Mouse (Mus musculus) MEL (cell line): ENCODE measurements around the gene Bcl3. TPM values are rescaled to one million over a fixed set of nuclear protein-coding genes. Genes with fewer than 3 reads are reported as not detected.

Experiments used
- DNase-seq: peaks from one replicate; pipeline ENCODE4 v3.0.0; 2011; ENCODE audit warnings: low read depth, low spot score
- H3K27ac ChIP-seq: 2 replicates; pipeline ENCODE4 v1.5.1; 2012; ENCODE audit warnings: low read depth, mild to moderate bottlenecking, control low read depth, low read length, moderate library complexity; ENCODE audit not compliant: control insufficient read depth
- H3K27me3 ChIP-seq, 2 experiments: fragments of 150-350 bp in 1 of 2; sonication (generic) in 1 of 2; 2 replicates each; pipeline ENCODE4 v1.6.1; 2012; ENCODE audit warnings: low read length in 2 of 2, mild to moderate bottlenecking in 2 of 2, improper control_type of control experiment in 1 of 2, moderate library complexity in 1 of 2; ENCODE audit not compliant: insufficient read depth in 2 of 2, control insufficient read depth in 1 of 2
- H3K36me3 ChIP-seq, 2 experiments: 2 replicates each; pipeline ENCODE4 v1.6.1; 2012 to 2014; ENCODE audit warnings: low read length in 2 of 2, improper control_type of control experiment in 1 of 2, inconsistent platforms in 1 of 2, mild to moderate bottlenecking in 1 of 2; ENCODE audit not compliant: insufficient read depth in 2 of 2, control insufficient read depth in 1 of 2
- H3K4me1 ChIP-seq, 2 experiments: fragments of 150-350 bp in 1 of 2; sonication (generic) in 1 of 2; 2 replicates each; pipeline ENCODE4 v1.6.1; 2012; ENCODE audit warnings: low read length in 2 of 2, improper control_type of control experiment in 1 of 2, mild to moderate bottlenecking in 1 of 2; ENCODE audit not compliant: insufficient read depth in 2 of 2, control insufficient read depth in 1 of 2
- H3K4me3 ChIP-seq, 2 experiments: fragments of 150-350 bp in 1 of 2; sonication (generic) in 1 of 2; 2 replicates each; pipeline ENCODE4 v1.5.1; 2012; ENCODE audit warnings: low read depth in 2 of 2, low read length in 2 of 2, mild to moderate bottlenecking in 2 of 2, moderate library complexity in 2 of 2, control low read depth in 1 of 2, improper control_type of control experiment in 1 of 2; ENCODE audit not compliant: control insufficient read depth in 1 of 2, insufficient read depth in 1 of 2
- H3K79me2 ChIP-seq: 2 replicates; pipeline ENCODE4 v1.6.1; 2012; ENCODE audit warnings: mild to moderate bottlenecking, low read length, moderate library complexity; ENCODE audit not compliant: control insufficient read depth, poor library complexity, insufficient read depth
- H3K9ac ChIP-seq: 2 replicates; pipeline ENCODE4 v1.6.1; 2012; ENCODE audit warnings: low read depth, mild to moderate bottlenecking, control low read depth, low read length, moderate library complexity; ENCODE audit not compliant: control insufficient read depth, poor library complexity, severe bottlenecking
- H3K9me3 ChIP-seq: fragments of 150-350 bp; sonication (generic); replicated peaks from 2 replicates; pipeline ENCODE4 v1.6.1; 2012; ENCODE audit warnings: mild to moderate bottlenecking, low read length, improper control_type of control experiment, moderate library complexity; ENCODE audit not compliant: insufficient read depth
- CHD2 ChIP-seq: IDR thresholded peaks from 2 replicates; pipeline ENCODE4 v1.6.1; 2011; ENCODE audit warnings: low read length, improper control_type of control experiment
- E2F4 ChIP-seq: IDR thresholded peaks from 2 replicates; pipeline ENCODE4 v1.6.1; 2011; ENCODE audit warnings: low read depth, low read length, improper control_type of control experiment, borderline replicate concordance
- ELF1 ChIP-seq: IDR thresholded peaks from 2 replicates; pipeline ENCODE4 v1.6.1; 2014; ENCODE audit warnings: low read depth, mild to moderate bottlenecking, inconsistent platforms, low read length, improper control_type of control experiment, moderate library complexity
- EP300 ChIP-seq, 2 experiments: IDR thresholded peaks; 2 replicates each; pipeline ENCODE4 v1.6.1; 2011; ENCODE audit warnings: improper control_type of control experiment in 2 of 2, low read length in 2 of 2, low read depth in 1 of 2, mild to moderate bottlenecking in 1 of 2
- HCFC1 ChIP-seq: IDR thresholded peaks from 2 replicates; pipeline ENCODE4 v1.6.1; 2012; ENCODE audit warnings: low read depth, mild to moderate bottlenecking, inconsistent platforms, low read length, improper control_type of control experiment, moderate library complexity
- KAT2A ChIP-seq: conservative IDR thresholded peaks from 2 replicates; pipeline ENCODE4 v1.6.1; 2012; ENCODE audit warnings: low read depth, low read length, improper control_type of control experiment, inconsistent platforms
- MAFK ChIP-seq: IDR thresholded peaks from 2 replicates; pipeline ENCODE4 v1.6.1; 2011; ENCODE audit warnings: low read depth, mild to moderate bottlenecking, low read length, improper control_type of control experiment, borderline replicate concordance
- MAZ ChIP-seq: IDR thresholded peaks from 2 replicates; pipeline ENCODE4 v1.6.1; 2012; ENCODE audit warnings: low read depth, mild to moderate bottlenecking, inconsistent platforms, low read length, improper control_type of control experiment
- MEF2A ChIP-seq: IDR thresholded peaks from 2 replicates; pipeline ENCODE4 v1.6.1; 2014; ENCODE audit warnings: low read depth, mild to moderate bottlenecking, inconsistent platforms, low read length, improper control_type of control experiment; ENCODE audit not compliant: poor library complexity, insufficient replicate concordance, severe bottlenecking; ENCODE audit errors: extremely low read depth
- MXI1 ChIP-seq: IDR thresholded peaks from 2 replicates; pipeline ENCODE4 v1.6.1; 2011; ENCODE audit warnings: mild to moderate bottlenecking, low read depth, low read length, improper control_type of control experiment
- MYB ChIP-seq: IDR thresholded peaks from 2 replicates; pipeline ENCODE4 v1.6.1; 2011; ENCODE audit warnings: mild to moderate bottlenecking, low read depth, low read length, improper control_type of control experiment
- MYC ChIP-seq: IDR thresholded peaks from 2 replicates; pipeline ENCODE4 v1.6.1; 2011; ENCODE audit warnings: low read depth, mild to moderate bottlenecking, low read length, improper control_type of control experiment, moderate library complexity
- SMC3 ChIP-seq: IDR thresholded peaks from 2 replicates; pipeline ENCODE4 v1.6.1; 2011; ENCODE audit warnings: low read depth, low read length, improper control_type of control experiment
- TAL1 ChIP-seq: IDR thresholded peaks from 2 replicates; pipeline ENCODE4 v1.6.1; 2012; ENCODE audit warnings: mild to moderate bottlenecking, inconsistent platforms, low read length, moderate library complexity, mixed read lengths
- TBP ChIP-seq: IDR thresholded peaks from 2 replicates; pipeline ENCODE4 v1.8.0; 2011; ENCODE audit warnings: low read depth, low read length, improper control_type of control experiment
- UBTF ChIP-seq: IDR thresholded peaks from 2 replicates; pipeline ENCODE4 v1.6.1; 2012; ENCODE audit warnings: low read depth, mild to moderate bottlenecking, inconsistent platforms, low read length, improper control_type of control experiment, moderate library complexity, borderline replicate concordance; ENCODE audit not compliant: insufficient read depth
- USF1 ChIP-seq: IDR thresholded peaks from 2 replicates; pipeline ENCODE4 v1.6.1; 2014; ENCODE audit warnings: low read depth, mild to moderate bottlenecking, inconsistent platforms, low read length, improper control_type of control experiment, moderate library complexity
- ZKSCAN1 ChIP-seq: IDR thresholded peaks from 2 replicates; pipeline ENCODE4 v1.6.1; 2012; ENCODE audit warnings: low read depth, mild to moderate bottlenecking, inconsistent platforms, low read length, improper control_type of control experiment, moderate library complexity
- ZNF384 ChIP-seq: IDR thresholded peaks from 2 replicates; pipeline ENCODE4 v1.6.1; 2012; ENCODE audit warnings: low read depth, mild to moderate bottlenecking, inconsistent platforms, low read length, improper control_type of control experiment
- polyA plus RNA-seq, 2 experiments: library from polyadenylated mRNA; stranded (reverse) in 1 of 2; unstranded in 1 of 2; fragments of >175 nt in 1 of 2; fragments of >200 nt in 1 of 2; gene quantifications; 2 replicates each; pipeline versions ENCODE4 v1.2.1 to v1.2.4; 2012; ENCODE audit warnings: low replicate concordance in 2 of 2, low read depth in 1 of 2; ENCODE audit not compliant: insufficient read length in 2 of 2, insufficient read depth in 1 of 2, missing spikeins in 1 of 2
- total RNA-seq: library from RNA; depleted of rRNA; stranded (reverse); fragments of 300-350 nt; gene quantifications from 2 replicates; pipeline ENCODE4 v1.2.3, GENCODE M21; 2012

Bcl3 gene
- total and polyA plus RNA-seq, 3 experiments = 2.7 to 6.7 TPM; not detected in 1

- no peaks in the 10 kb centered on the region for H3K9me3 ChIP-seq
- H3K9ac ChIP-seq = no peak overlapping the region
- H3K27me3 ChIP-seq = no peaks in the 10 kb centered on the region
- no peak for DNase-seq
- H3K4me3 ChIP-seq = no peak overlapping the region
- H3K79me2 ChIP-seq = no peaks in the 10 kb centered on the region
- no peaks in the 10 kb centered on the region for H3K36me3 ChIP-seq
- no peaks in the 10 kb centered on the region for H3K4me1 ChIP-seq
- TF ChIP-seq HCFC1 = no peak
- TF ChIP-seq TAL1 = no peak
- no peak for TF ChIP-seq ELF1
- TF ChIP-seq MAFK = no peak
- TF ChIP-seq USF1 = no peak
- TF ChIP-seq E2F4 = no peak
- no peak for TF ChIP-seq SMC3
- no peak for TF ChIP-seq TBP
- TF ChIP-seq UBTF = no peak
- no peak for TF ChIP-seq ZNF384
- TF ChIP-seq MYB = no peak
- TF ChIP-seq MXI1 = no peak
- TF ChIP-seq ZKSCAN1 = no peak
- TF ChIP-seq MEF2A = no peak
- no peak for TF ChIP-seq KAT2A
- TF ChIP-seq MYC = no peak
- no peak for TF ChIP-seq MAZ
- no peak overlapping the region for H3K27ac ChIP-seq
These were observed 43.9 kb downstream of the Bcl3 start for GRCm38 (mm10) chr7:19778645-19779044.

- no peak for TF ChIP-seq MYC
- TF ChIP-seq MYB = no peak
- no peak for TF ChIP-seq EP300 (IDR thresholded peaks at IDR 0.05; ENCODE audit: low read depth in 1 of 2, low read length in 2 of 2)
- no peak for TF ChIP-seq CHD2
- TF ChIP-seq MAZ = no peak
- no peak for TF ChIP-seq TAL1
- TF ChIP-seq USF1 = no peak
- no peak for TF ChIP-seq TBP
- DNase-seq = no peak
- H3K79me2 ChIP-seq = no peaks in the 10 kb centered on the region
These were observed 45.4 kb downstream of the Bcl3 start for GRCm38 (mm10) chr7:19777049-19777723.

More at GRCm38 (mm10) chr7:19777049-19777723, 45.4 kb downstream of the Bcl3 start:
- no peaks in the 10 kb centered on the region for H3K27me3 ChIP-seq
- H3K9me3 ChIP-seq = no peaks in the 10 kb centered on the region
- no peaks in the 10 kb centered on the region for H3K36me3 ChIP-seq
- no peak overlapping the region for H3K27ac ChIP-seq
- H3K9ac ChIP-seq = no peak overlapping the region
- H3K4me3 ChIP-seq = no peak overlapping the region
- no peaks in the 10 kb centered on the region for H3K4me1 ChIP-seq
